Mouse (Mus musculus) mesoderm, embryonic 11.5 days (tissue): ENCODE measurements around the gene Sema6b.
"Not testable (repeated sequence)": the region's sequence is repeated elsewhere in the genome, so short reads cannot be mapped to it uniquely, and the experiment has no call there.

Experiments
- DNase-seq: peaks from one replicate; pipeline ENCODE4 v3.0.0-alpha.2; 2012; ENCODE audit warnings: low read depth, low spot score

Sema6b gene

GRCm38 (mm10) chr17:56119431-56119830, 20.7 kb downstream of the Sema6b start:
- no peak for DNase-seq

GRCm38 (mm10) chr17:56117251-56117710, 22.9 kb downstream of the Sema6b start, which contains the start of gene Plin5:
Gene Plin5 (minus strand): TSS chr17:56117596.
- no peak for DNase-seq

GRCm38 (mm10) chr17:56116193-56116592, 23.9 kb downstream of the Sema6b start:
- no peak for DNase-seq

- DNase-seq: no peak
These were observed 27.4 kb downstream of the Sema6b start for GRCm38 (mm10) chr17:56112743-56113142.

GRCm38 (mm10) chr17:56111864-56112263, 28.3 kb downstream of the Sema6b start:
- DNase-seq: peak; percentile 86

GRCm38 (mm10) chr17:56111021-56111420, 29.1 kb downstream of the Sema6b start:
- DNase-seq: no peak

GRCm38 (mm10) chr17:56110571-56110970, 29.6 kb downstream of the Sema6b start:
- no peak for DNase-seq

- DNase-seq: no peak
These were observed 30.7 kb downstream of the Sema6b start, which contains the start of gene Plin4 for GRCm38 (mm10) chr17:56109219-56110051. Gene Plin4 (minus strand): TSS chr17:56109803.

- DNase-seq: no peak
These were observed 31.7 kb downstream of the Sema6b start for GRCm38 (mm10) chr17:56108334-56109044.

GRCm38 (mm10) chr17:56107736-56108135, 32.4 kb downstream of the Sema6b start:
- no peak for DNase-seq

- DNase-seq: no peak
These were observed 33.2 kb downstream of the Sema6b start for GRCm38 (mm10) chr17:56106981-56107380.

GRCm38 (mm10) chr17:56106436-56106835, 33.7 kb downstream of the Sema6b start:
- not testable (repeated sequence) for DNase-seq

- DNase-seq: not testable (repeated sequence)
These were observed 35.3 kb downstream of the Sema6b start for GRCm38 (mm10) chr17:56104821-56105220.

- DNase-seq: no peak
These were observed 36.5 kb downstream of the Sema6b start for GRCm38 (mm10) chr17:56103465-56104285.

GRCm38 (mm10) chr17:56102927-56103326, 37.2 kb downstream of the Sema6b start:
- no peak for DNase-seq

- no peak for DNase-seq
These were observed 38.0 kb downstream of the Sema6b start for GRCm38 (mm10) chr17:56102158-56102557.

GRCm38 (mm10) chr17:56100811-56101210, 39.3 kb downstream of the Sema6b start:
- no peak for DNase-seq

GRCm38 (mm10) chr17:56098711-56099572, 41.2 kb downstream of the Sema6b start:
- DNase-seq: no peak

GRCm38 (mm10) chr17:56098180-56098579, 42.0 kb downstream of the Sema6b start:
- no peak for DNase-seq

GRCm38 (mm10) chr17:56096883-56097282, 43.3 kb downstream of the Sema6b start:
- no peak for DNase-seq

- no peak for DNase-seq
These were observed 47.3 kb downstream of the Sema6b start for GRCm38 (mm10) chr17:56092794-56093193.
